Mouse (Mus musculus) small intestine, adult 2 months (tissue): ENCODE data around the gene Serpinb6c.

Experiments
- CTCF ChIP-seq: fragments of 200-500 bp; IDR thresholded peaks from 2 replicates; pipeline ENCODE4 v1.5.1; 2012; ENCODE audit warnings: low read depth, mild to moderate bottlenecking, control low read depth, inconsistent platforms, low read length, moderate library complexity, mixed read lengths; ENCODE audit not compliant: insufficient replicate concordance, insufficient read length; ENCODE audit errors: extremely low read depth
- POLR2A ChIP-seq: fragments of 200-500 bp; IDR thresholded peaks from 2 replicates; pipeline ENCODE4 v1.6.1; 2012; ENCODE audit warnings: low read depth, mild to moderate bottlenecking, control low read depth, inconsistent platforms, low read length, moderate library complexity

- no peak for TF ChIP-seq CTCF
- TF ChIP-seq POLR2A = no peak
Measured at GRCm38 (mm10) chr13:33903290-33903689, 2.2 kb downstream of the Serpinb6c start.
